Mouse (Mus musculus) right cerebral cortex, postnatal 14 days (tissue): ENCODE data around the gene Gtf2a1l.

ENCODE experiments used
- DNase-seq: peaks from one replicate; pipeline ENCODE4 v3.0.0; 2022

The Gtf2a1l gene

GRCm38 (mm10) chr17:88658510-88658909 is 9.9 kb upstream of the Gtf2a1l start:
- DNase-seq, result no peak

- DNase-seq, result peak; percentile 39
Measured at GRCm38 (mm10) chr17:88666076-88666475, 2.4 kb upstream of the Gtf2a1l start.

- no peak for DNase-seq
Measured at GRCm38 (mm10) chr17:88669921-88670320, 1.5 kb downstream of the Gtf2a1l start.

DNA sequence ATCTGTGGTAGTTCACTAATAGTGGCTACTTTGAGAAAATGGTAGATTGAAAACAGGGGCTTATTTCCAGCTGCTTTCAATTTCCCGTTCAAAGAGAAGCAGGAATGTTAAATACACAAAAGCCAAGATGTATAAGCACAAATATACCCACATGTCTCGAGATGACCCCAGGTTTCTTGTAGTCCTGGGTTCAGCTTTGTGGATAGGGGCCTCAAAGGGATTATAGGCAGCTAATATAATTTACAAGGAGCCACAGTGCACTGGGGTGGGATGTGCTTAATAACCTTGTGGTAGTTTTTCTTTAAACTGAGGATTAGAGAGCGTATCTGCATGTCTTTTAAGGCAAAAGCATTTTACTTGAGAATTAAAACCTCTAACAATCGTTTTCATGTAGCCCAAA is 2.3 kb downstream of the Gtf2a1l start:
- DNase-seq, result no peak

DNA sequence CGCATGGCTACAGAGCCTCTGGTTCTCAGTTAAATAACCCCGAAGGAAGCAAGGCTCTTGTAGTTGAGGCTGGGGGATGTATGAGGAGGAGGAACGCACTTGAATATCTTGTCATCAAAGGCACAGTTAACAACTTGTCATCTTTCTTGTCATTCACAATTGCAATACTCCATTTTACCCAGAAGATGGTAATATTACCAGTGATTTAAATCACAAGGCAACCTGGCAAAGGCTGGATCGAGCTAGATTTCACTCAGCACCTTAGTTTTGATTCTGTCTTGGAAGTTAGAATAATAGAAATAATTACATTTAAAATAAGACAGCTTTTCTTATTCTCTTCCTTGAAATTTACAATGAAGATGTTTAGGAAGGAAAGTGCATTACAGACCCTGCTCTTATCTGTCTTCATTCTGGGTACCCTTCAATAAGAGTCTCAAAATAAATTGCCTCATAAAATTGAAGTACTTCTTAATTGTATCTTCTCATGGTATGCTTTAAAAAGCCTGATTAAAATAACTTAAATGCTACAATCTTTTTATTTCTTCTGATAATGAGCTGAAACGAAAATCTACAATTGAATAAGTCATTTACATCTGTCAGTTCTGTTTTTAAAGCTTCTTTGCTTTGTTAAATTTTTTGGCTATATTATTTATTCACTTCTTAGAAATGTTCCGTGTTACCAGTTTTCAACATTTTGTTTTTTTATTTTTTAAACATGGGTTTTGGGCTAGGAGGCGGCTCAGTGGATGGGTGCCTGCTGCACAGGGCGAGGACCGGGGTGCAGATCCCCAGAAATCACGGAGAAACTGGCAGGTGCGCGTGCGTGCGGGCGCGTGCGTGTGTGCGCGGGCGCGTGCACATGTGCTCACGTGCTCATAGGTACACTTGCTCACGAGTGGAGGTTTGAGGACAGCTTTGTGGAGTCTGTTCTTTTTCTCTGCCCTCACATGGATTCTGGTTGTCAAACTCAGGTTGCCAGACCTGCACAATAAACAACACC is 7.2 kb downstream of the Gtf2a1l start:
- DNase-seq, result no peak

DNA sequence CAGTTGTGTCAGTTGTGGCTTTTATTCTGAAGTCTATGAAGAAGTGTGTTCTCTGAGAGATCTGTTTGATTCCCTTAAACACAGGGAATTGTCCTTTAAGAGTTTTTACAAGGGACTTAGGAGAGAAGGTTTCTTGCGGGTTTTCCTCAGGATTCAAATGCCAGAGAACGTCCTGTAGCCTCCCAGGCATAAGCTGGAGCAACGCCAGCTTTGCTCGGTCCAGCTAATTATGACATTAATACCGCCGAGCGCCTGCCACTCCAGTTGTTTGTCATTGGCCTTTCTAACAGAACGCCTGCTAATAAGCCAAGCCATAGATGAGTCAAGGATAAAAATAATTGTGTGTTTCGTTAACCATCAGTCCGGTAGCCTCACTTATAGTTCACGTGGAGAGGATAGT is 19.8 kb downstream of the Gtf2a1l start:
- DNase-seq, result no peak

DNA sequence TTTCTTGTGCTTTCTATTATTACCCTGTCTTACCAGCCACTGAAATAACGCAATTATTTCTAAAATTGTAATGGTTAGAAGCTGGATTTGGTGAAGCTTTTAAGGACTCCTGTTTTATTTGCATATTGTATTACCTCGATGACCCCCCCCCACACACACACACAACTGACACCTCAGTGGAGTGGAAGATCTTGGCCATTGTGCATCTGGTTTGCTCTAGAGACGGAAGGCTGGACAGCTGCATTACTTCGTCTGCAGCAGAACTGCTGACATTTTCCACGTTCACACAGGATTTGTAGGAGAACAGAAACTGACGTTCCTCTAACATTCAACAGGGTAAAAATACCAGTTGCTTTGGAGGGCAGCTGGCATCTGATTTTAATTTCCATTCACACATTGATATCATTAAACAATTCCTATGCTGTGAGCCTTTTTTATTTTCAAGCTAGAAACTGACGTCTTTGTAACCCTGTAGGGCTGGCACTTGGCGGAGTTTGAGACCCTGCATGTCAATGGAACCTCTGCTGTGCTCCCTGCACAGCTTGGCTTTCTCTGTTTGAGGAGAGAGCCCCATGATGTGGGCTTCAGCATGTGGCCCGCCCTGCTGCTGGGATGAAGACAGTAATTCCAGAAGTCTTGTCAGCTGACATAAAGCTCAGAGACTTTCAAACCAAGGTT is 28.3 kb downstream of the Gtf2a1l start:
- DNase-seq, result no peak

DNA sequence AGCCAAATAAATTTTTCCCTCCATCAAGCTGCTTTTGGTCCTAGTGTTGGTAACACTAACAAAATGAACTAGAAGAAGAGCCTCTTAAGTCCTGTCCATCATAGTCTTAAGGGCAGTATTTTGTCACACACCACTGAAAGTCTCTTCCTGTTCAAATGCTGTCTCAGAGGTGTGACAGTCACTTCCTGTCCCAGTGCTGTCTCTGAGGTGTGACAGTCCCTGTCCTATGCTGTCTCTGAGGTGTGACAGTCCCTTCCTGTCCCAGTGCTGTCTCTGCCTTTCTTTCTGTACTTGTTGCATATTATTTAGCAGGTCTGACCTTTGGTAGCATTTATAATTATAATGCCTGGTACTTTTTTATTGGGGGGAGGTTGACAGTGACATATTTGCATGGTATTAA is 32.4 kb downstream of the Gtf2a1l start:
- DNase-seq, result no peak

DNA sequence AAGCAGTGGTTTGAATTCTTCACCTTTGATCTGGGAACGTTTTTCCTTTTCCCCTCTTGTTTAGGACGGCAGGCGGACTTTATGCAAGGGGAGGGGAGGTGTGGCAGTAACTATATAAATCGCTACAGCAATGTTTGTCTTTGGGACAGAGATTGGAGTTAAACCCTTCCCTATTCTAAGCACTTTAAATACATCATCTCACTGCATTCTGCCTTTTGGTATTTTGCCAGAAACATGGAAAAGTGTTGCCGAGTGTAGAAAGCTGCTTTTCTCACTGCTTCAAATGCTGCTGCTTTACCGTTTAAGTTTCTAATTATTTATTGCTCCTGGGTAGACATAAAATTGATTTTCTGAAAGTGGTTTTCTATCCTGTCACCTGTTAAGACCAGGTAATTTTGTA is 33.9 kb downstream of the Gtf2a1l start:
- DNase-seq, result no peak

- no peak for DNase-seq
Measured at GRCm38 (mm10) chr17:88703112-88703511, 34.7 kb downstream of the Gtf2a1l start.

DNA sequence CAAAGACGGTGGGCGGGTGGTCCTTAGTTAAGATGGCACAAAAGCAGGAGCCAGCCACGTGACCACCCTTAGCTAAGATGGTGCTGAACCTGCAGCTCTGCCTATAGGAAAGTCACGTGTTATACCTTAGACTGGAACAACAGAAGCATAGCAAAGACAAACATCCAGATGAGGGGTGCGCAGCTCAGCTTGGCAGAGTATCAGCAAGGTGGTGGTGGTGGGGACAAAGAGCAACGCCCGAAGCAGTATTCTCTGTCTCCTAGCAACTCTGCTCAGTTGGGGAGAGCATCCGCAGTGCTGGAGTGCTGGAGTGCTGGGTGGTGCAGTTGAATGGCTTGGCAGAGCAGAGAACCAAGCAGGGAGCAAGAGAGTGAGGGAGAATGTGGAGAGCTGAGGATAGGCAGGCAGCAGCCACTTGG is 37.8 kb downstream of the Gtf2a1l start:
- DNase-seq, result no peak

DNA sequence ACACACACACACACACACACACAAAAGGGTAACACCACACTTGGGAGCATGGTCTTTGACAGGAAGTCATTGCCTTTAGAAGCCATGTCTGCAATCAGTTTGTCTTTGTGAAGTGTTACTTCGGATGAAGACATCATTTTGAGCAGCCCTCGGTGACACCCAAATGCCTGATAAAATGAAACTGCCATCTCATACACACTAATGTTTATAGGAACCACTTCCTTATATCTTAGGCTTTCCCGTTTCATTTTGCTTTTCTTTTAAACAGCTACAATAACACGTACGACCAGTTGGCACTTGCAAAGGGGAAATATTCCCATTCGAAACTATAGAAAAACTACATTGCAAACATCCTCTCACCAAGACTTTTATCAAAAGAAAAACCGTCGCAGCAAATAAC is 81.2 kb downstream of the Gtf2a1l start:
- no peak for DNase-seq

DNA sequence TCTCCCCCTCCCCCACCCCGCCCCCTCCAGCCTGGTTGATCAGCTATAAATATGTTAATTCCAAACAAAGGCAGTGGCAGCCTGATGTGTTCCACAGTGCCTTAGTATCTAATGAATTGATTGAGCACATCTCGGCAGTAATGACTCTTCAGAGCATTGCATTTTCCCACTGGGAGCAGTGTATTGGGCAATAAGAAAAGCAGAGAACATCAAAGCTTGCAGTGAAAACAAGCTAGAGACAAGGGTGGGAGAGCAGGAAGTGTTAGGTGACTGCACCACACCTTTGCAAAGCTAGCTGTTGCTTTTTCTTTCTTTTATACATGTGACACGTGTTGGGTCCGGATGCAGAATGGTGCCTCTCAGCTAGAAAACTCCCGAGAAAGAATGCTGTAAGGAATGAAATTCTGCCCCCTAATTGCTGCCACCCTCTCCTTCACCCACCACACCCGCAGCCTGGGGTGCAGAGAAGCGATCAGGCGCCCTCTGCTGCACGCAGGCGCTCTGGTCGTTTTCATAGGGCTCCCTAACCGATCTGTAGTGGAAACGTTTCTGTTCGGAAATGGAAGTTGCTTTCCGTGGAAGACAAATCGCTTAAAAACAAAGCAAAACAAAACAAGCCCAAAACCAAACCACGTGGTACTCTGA is 84.5 kb downstream of the Gtf2a1l start:
- peak; percentile 46 for DNase-seq

- DNase-seq, result no peak
Measured at GRCm38 (mm10) chr17:88753472-88753857, 85.0 kb downstream of the Gtf2a1l start.

GRCm38 (mm10) chr17:88755776-88756175 is 87.3 kb downstream of the Gtf2a1l start:
- no peak for DNase-seq

DNA sequence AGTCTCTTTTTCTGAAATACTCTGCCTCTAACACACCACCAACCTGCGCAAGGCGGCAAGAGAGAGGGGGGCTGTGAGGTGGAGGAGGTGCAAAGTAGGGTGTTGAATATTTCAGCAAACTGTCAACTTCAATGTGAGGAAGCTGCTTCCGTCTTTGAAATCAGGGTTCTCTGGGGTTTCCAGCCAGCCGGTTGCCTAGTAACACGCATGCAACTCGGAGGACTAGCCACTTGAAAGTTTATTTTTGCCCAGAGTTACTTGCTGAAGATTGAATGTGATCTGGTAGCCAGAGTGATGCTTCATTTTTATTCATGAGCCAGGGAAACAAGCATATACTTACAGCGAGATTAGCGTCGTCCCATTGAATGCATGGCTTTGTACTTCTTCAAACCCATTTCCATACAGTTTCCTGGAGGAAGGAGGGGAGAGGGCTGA is 89.6 kb downstream of the Gtf2a1l start:
- DNase-seq, result peak; percentile 37

GRCm38 (mm10) chr17:88763396-88764135 is 95.1 kb downstream of the Gtf2a1l start:
- no peak for DNase-seq

DNA sequence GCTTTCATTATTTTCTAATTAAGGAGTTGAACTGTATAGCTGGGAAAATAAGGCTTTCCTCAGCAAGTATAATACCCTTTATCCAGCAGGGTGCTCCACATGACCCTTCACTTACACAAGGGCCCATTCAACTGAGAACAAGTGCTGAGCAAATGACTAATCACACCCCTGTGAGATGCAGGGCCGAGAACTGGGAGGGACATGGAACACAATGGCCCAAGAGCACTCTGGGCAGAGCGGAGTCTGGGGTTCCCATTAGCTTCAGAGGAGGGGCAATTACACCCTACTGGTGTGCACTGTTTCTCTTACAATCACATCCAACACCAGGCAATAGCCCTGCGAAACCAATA is 95.7 kb downstream of the Gtf2a1l start:
- no peak for DNase-seq
